Mouse (Mus musculus): Measurements from ENCODE around the gene Smim22. TPM values are rescaled to one million over a fixed set of nuclear protein-coding genes. Genes with fewer than 3 reads are reported as not detected.

Gene Smim22
- total and polyA plus RNA-seq, 3 experiments, result not detected

DNA sequence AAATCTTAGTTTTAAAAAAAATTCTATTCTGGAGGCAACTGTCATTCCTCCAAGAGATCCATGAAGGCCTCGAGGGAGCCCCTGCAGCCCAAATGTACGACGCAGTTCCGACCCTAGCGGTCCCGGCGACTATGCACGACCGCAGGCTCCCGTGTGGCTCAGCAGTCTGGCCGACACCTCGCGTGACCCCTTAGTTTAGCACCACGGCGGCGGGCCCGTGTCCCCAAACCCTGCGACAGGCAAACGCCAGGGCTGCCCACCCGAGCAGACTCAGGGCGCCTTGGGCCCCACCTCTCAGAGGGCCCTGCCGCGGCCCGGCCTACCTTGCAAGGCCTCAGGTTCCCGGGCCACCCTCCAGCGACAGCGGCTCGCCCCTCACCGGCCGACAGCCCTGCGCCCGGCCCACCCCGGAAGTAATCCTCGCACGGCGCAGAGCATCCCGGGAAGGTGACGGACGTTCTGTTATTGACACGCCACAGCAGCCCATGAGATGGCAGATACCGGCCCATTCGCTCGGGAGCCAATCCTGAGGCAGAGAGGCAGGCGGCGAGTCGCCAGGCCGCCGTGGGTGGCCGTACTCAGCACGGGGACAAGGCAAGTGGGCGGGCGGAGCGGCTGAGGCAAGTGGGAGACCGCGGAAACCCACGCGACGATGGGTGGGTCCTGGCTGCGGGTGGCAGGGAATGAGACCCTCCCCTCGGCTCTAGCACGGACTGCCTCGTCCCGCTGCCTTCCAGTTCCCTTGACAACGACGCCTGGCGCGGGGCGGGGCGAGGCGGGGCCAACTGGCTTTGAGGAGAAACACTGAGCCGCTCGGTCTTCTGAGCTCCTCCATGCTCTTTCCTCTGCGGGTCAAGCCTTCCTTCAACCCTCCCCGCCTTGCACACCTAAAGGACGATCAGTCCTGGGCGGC lies 43.0 kb upstream of the Smim22 start, which contains the start of gene Anks3 (continued):
- TF ChIP-seq TCF12 (IDR thresholded peaks at IDR 0.05; ENCODE audit: low read depth, low read length) (0 out of 2 replicates have a peak, but pooled peaks have one; percentile 49), ZNF384 (IDR thresholded peaks at IDR 0.05; ENCODE audit: low read depth, low read length) (no peak), ZMIZ1 (IDR thresholded peaks at IDR 0.05; ENCODE audit: low read depth, low read length) (no peak), NELFE (IDR thresholded peaks at IDR 0.05; ENCODE audit: low read depth, low read length) (peak; percentile 56), NRF1 (IDR thresholded peaks at IDR 0.05; ENCODE audit: insufficient read depth, low read depth, low read length, poor library complexity, severe bottlenecking) (no peak; the same call in 1 of the 2 replicates), ETS1 (IDR thresholded peaks at IDR 0.05; ENCODE audit: low read depth, low read length) (0 out of 2 replicates have a peak, but pooled peaks have one; percentile 10), GABPA (IDR thresholded peaks at IDR 0.05; ENCODE audit: low read depth, low read length) (no peak), MYB (IDR thresholded peaks at IDR 0.05; ENCODE audit: low read depth, low read length) (no peak), BHLHE40 (IDR thresholded peaks at IDR 0.05; ENCODE audit: borderline replicate concordance, low read depth, low read length) (no peak), POLR2A (IDR thresholded peaks at IDR 0.05; ENCODE audit: control insufficient read depth in 1 of 2, insufficient read depth in 1 of 2, low read depth in 1 of 2, low read length in 2 of 2, poor library complexity in 1 of 2) (peak; percentile 74 to 92), MYC (IDR thresholded peaks at IDR 0.05; ENCODE audit: low read depth, low read length) (peak; percentile 47; the same call in 1 of the 2 replicates), CTCF (IDR thresholded peaks at IDR 0.05 in 2 of 3, conservative IDR thresholded peaks at IDR 0.05 in 1 of 3; ENCODE audit: control insufficient read depth in 1 of 3, insufficient read depth in 1 of 3, low read depth in 2 of 3, low read length in 3 of 3, poor library complexity in 1 of 3, severe bottlenecking in 1 of 3) (no peak), POLR2AphosphoS2 (IDR thresholded peaks at IDR 0.05; ENCODE audit: low read length) (no peak; the same call in 1 of the 2 replicates)

- Histone ChIP-seq H3K27ac (ENCODE audit: control insufficient read depth, low read depth, low read length) (peak overlapping the region; percentile 56), H3K36me3 (ENCODE audit: control insufficient read depth in 1 of 2, insufficient read depth in 2 of 2, low read length in 2 of 2) (peaks cover 0 to 5% of the 10 kb centered on the region in 2 experiments; a peak in 1 of 4 replicates), H3K4me1 (ENCODE audit: control insufficient read depth in 1 of 2, insufficient read depth in 2 of 2, low read length in 2 of 2) (peaks cover 0 to 13% of the 10 kb centered on the region in 2 experiments; a peak in 1 of 4 replicates), H3K79me2 (ENCODE audit: control insufficient read depth, insufficient read depth, low read length, poor library complexity) (peaks cover 17% of the 10 kb centered on the region), H3K27me3 (ENCODE audit: control insufficient read depth in 1 of 2, insufficient read depth in 2 of 2, low read length in 2 of 2) (no peaks in the 10 kb centered on the region), H3K4me3 (ENCODE audit: control insufficient read depth in 1 of 2, insufficient read depth in 1 of 2, low read depth in 2 of 2, low read length in 2 of 2) (peak overlapping the region; percentile 81 to 92), H3K9ac (ENCODE audit: control insufficient read depth, low read depth, low read length, poor library complexity, severe bottlenecking) (peak overlapping the region; percentile 82), H3K9me3 (replicated peaks; ENCODE audit: insufficient read depth, low read length) (no peaks in the 10 kb centered on the region)
- DNase-seq (ENCODE audit: low read depth, low spot score), result peak; percentile 69
- TF ChIP-seq BHLHE40 (IDR thresholded peaks at IDR 0.05; ENCODE audit: borderline replicate concordance, low read depth, low read length) (no peak), TCF12 (IDR thresholded peaks at IDR 0.05; ENCODE audit: low read depth, low read length) (0 out of 2 replicates have a peak, but pooled peaks have one; percentile 2), POLR2AphosphoS5 (IDR thresholded peaks at IDR 0.05; ENCODE audit: borderline replicate concordance, low read depth, low read length) (no peak), MAX (IDR thresholded peaks at IDR 0.05; ENCODE audit: low read length) (no peak), SIN3A (IDR thresholded peaks at IDR 0.05; ENCODE audit: low read length) (peak; percentile 12)
Measured at GRCm38 (mm10) chr16:4964731-4965391, 42.2 kb upstream of the Smim22 start.

All from MEL (cell line).